Mouse (Mus musculus) G1E (cell line): Measurements from ENCODE around the gene Ahnak2. TPM values are rescaled to one million over a fixed set of nuclear protein-coding genes. Genes with fewer than 3 reads are reported as not detected.

Source experiments
- ATAC-seq: 2 replicates; pipeline ENCODE4 v1.8.0; 2016; ENCODE audit warnings: mild to moderate bottlenecking; ENCODE audit not compliant: insufficient number of reproducible peaks, poor library complexity, low FRiP score, severe bottlenecking; ENCODE audit errors: extremely low read depth
- DNase-seq: peaks from one replicate; pipeline ENCODE4 v3.0.0; 2012; ENCODE audit warnings: low spot score
- H3K27me3 ChIP-seq: 2 replicates; pipeline ENCODE4 v1.6.1; 2012; ENCODE audit warnings: mild to moderate bottlenecking, low read length, inconsistent platforms; ENCODE audit not compliant: insufficient read depth
- H3K36me3 ChIP-seq: replicated peaks from 2 replicates; pipeline ENCODE3; 2012; ENCODE audit warnings: mild to moderate bottlenecking, inconsistent platforms
- H3K4me1 ChIP-seq: 2 replicates; pipeline ENCODE4 v1.6.1; 2012; ENCODE audit warnings: low read depth, low read length, inconsistent platforms, mixed read lengths; ENCODE audit not compliant: insufficient read depth
- H3K4me3 ChIP-seq: 2 replicates; pipeline ENCODE4 v1.5.1; 2012; ENCODE audit warnings: low read depth, mild to moderate bottlenecking, inconsistent platforms, low read length, moderate library complexity, mixed read lengths
- H3K9me3 ChIP-seq: replicated peaks from 2 replicates; pipeline ENCODE4 v1.6.1; 2012; ENCODE audit warnings: inconsistent platforms
- CTCF ChIP-seq: IDR thresholded peaks from 2 replicates; pipeline ENCODE4 v1.5.1; 2012; ENCODE audit warnings: low read depth, low read length, inconsistent platforms, mixed read lengths
- GATA1 ChIP-seq: IDR thresholded peaks from 2 replicates; pipeline ENCODE4 v1.6.1; 2012; ENCODE audit warnings: borderline replicate concordance, low read length, inconsistent platforms, mixed read lengths
- GATA2 ChIP-seq: IDR thresholded peaks from 2 replicates; pipeline ENCODE4 v1.6.1; 2012; ENCODE audit warnings: low read depth, low read length, inconsistent platforms, borderline replicate concordance
- POLR2AphosphoS5 ChIP-seq: IDR thresholded peaks from 2 replicates; pipeline ENCODE4 v1.6.1; 2012; ENCODE audit warnings: low read depth, low read length, inconsistent platforms; ENCODE audit not compliant: insufficient replicate concordance
- TAL1 ChIP-seq: conservative IDR thresholded peaks from 2 replicates; pipeline ENCODE4 v1.6.1; 2012; ENCODE audit warnings: low read depth, low read length, inconsistent platforms, mixed read lengths
- polyA plus RNA-seq: library from polyadenylated mRNA; stranded (reverse); fragments of >175 nt; gene quantifications from 2 replicates; pipeline ENCODE4 v1.2.3, GENCODE M21; 2012
- total RNA-seq, 2 experiments: library from RNA; stranded (forward) in 1 of 2; stranded (reverse) in 1 of 2; fragments of 200-1000 nt in 1 of 2; fragments of >200 nt in 1 of 2; fragmentation: Nextera tagmentation in 1 of 2; gene quantifications; 2 replicates each; pipeline ENCODE4 v1.2.3; 2014 to 2017

Gene Ahnak2
- total and polyA plus RNA-seq, 3 experiments, result 0.02 to 0.22 TPM; not detected in 1

GRCm38 (mm10) chr12:112840209-112841086, 38.0 kb upstream of the Ahnak2 start:
- no peak for DNase-seq
- 0 out of 2 replicates have a peak, but pooled peaks cover 2% of the 10 kb centered on the region for H3K9me3 ChIP-seq
- peaks cover 19% of the 10 kb centered on the region for H3K27me3 ChIP-seq
- TF ChIP-seq GATA2, result no peak
- no peak for ATAC-seq
- H3K36me3 ChIP-seq, result no peaks in the 10 kb centered on the region
- H3K4me3 ChIP-seq, result no peak overlapping the region
- H3K4me1 ChIP-seq, result no peaks in the 10 kb centered on the region

DNA sequence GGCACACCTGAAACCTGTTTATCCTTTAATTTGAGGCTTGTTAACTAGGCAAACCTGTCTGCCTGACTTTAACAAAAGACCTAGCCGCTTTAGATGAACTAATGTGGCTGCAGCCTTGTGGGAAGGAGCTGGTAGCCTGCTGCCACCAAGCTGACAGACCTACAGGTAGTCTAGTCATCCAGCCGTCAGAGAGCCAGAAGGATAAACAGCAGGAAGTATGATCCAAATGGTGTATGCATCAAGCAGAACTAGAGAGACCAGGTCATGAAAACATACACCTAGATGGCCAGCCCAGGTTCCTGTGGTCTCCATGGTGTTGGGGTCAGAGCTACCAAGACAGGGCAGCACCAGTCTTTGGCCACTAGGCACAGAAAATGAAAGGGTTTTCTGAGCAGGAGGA, 32.6 kb upstream of the Ahnak2 start:
- DNase-seq, result no peak
- H3K36me3 ChIP-seq, result peaks cover 16% of the 10 kb centered on the region
- no peak overlapping the region for H3K4me3 ChIP-seq
- peaks cover 41% of the 10 kb centered on the region for H3K4me1 ChIP-seq
- H3K27me3 ChIP-seq, result peaks cover 9% of the 10 kb centered on the region; the same call in 1 of the 2 replicates
- no peak for ATAC-seq
- no peak for TF ChIP-seq CTCF
- H3K9me3 ChIP-seq, result 0 out of 2 replicates have a peak, but pooled peaks cover 2% of the 10 kb centered on the region

DNA sequence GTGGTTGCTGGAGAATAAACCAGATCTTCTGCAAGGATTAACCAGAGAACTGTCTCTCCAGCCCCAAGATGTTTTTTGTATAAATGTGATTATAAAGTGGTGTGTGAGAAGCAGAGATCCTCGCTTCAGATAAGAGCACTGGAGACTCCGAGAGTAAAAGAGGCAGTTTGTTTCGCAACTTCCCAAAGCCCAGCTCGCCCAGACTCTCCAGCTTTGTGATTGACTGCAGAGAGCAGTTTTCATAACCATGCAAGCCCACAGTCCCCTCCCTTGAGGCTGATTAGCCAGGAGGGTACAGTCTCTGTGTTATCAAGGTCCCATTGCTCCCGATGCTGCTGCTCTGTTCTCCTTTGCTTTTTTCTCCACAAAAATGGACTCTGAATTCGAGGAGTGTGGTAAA, 31.1 kb upstream of the Ahnak2 start:
- H3K4me1 ChIP-seq, result peaks cover 44% of the 10 kb centered on the region
- H3K27me3 ChIP-seq, result 0 out of 2 replicates have a peak, but pooled peaks cover 2% of the 10 kb centered on the region
- peaks cover 16% of the 10 kb centered on the region for H3K36me3 ChIP-seq
- no peaks in the 10 kb centered on the region for H3K9me3 ChIP-seq
- no peak for TF ChIP-seq CTCF
- no peak for TF ChIP-seq GATA2
- no peak for TF ChIP-seq GATA1
- no peak for TF ChIP-seq TAL1
- no peak overlapping the region; the same call in 1 of the 2 replicates for H3K4me3 ChIP-seq
- peak; percentile 11; the same call in 1 of the 2 replicates for ATAC-seq
- DNase-seq, result peak; percentile 59

- no peak for DNase-seq
- TF ChIP-seq CTCF (no peak), POLR2AphosphoS5 (no peak), GATA1 (no peak), TAL1 (no peak), GATA2 (no peak)
- Histone ChIP-seq H3K4me3 (no peak overlapping the region), H3K4me1 (peaks cover 51% of the 10 kb centered on the region), H3K36me3 (peaks cover 25% of the 10 kb centered on the region), H3K27me3 (no peaks in the 10 kb centered on the region), H3K9me3 (no peaks in the 10 kb centered on the region)
- ATAC-seq, result no peak
Observed at GRCm38 (mm10) chr12:112832411-112832810, 30.0 kb upstream of the Ahnak2 start.

- no peaks in the 10 kb centered on the region for H3K27me3 ChIP-seq
- ATAC-seq (no peak), DNase-seq (no peak)
- peak overlapping the region; percentile 83 for H3K4me3 ChIP-seq
- no peaks in the 10 kb centered on the region for H3K9me3 ChIP-seq
- peaks cover 44% of the 10 kb centered on the region for H3K36me3 ChIP-seq
- TF ChIP-seq GATA2, result no peak
- no peak for TF ChIP-seq POLR2AphosphoS5
- TF ChIP-seq CTCF, result no peak
- TF ChIP-seq GATA1, result no peak
- TF ChIP-seq TAL1, result no peak
- H3K4me1 ChIP-seq, result peaks cover 70% of the 10 kb centered on the region
Observed at GRCm38 (mm10) chr12:112830570-112830969, 28.1 kb upstream of the Ahnak2 start.

DNA sequence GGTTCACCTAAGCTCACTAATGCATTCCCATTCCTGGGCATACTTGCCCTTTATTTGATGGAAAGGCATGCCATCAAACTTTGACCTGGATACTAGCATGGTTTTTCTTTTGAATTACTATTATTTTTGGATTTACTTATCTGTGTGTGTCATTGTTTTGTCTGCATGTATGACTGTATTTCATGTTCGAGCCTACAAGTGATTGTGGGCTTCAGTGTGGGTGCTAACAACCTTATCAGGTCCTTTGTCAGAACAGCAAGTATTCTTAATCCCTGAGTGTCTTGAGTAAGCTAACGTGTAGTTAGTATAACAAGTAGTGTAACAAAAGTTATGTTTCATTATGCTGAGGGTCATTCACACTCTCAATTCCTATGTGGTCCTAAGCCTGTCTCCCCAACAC, 27.7 kb upstream of the Ahnak2 start:
- H3K4me1 ChIP-seq, result peaks cover 73% of the 10 kb centered on the region
- ATAC-seq (no peak), DNase-seq (no peak)
- TF ChIP-seq GATA1 (no peak), POLR2AphosphoS5 (no peak), GATA2 (no peak), TAL1 (no peak), CTCF (no peak)
- no peaks in the 10 kb centered on the region for H3K27me3 ChIP-seq
- peaks cover 47% of the 10 kb centered on the region for H3K36me3 ChIP-seq
- peak overlapping the region; percentile 83 for H3K4me3 ChIP-seq
- H3K9me3 ChIP-seq, result no peaks in the 10 kb centered on the region
